ENCODE assay signal across 27 mouse cellular contexts in genomic region chr13:105451536-105451935, GRCm38 (mm10). TPM values are rescaled to one million over a fixed set of nuclear protein-coding genes. Genes with fewer than 3 reads are reported as not detected.
"Had no signal": no experiment of that assay in that cellular context is flagged by ENCODE, and none has a peak within 500 bp of the region (broad histone marks: within the 10 kb centered on the region; RNA-seq: fewer than 3 reads in every experiment).

No protein-coding gene starts in this region.

- H3K9me3 ChIP-seq: limb, embryonic 10.5 days; limb, embryonic 13.5 days; liver, embryonic 12.5 days; liver, embryonic 15.5 days; lung, embryonic 15.5 days; megakaryocyte, embryonic 14.5 days; midbrain, embryonic 10.5 days; midbrain, embryonic 13.5 days; neural tube, embryonic 13.5 days had no signal

- H3K27ac ChIP-seq: limb, embryonic 10.5 days; limb, embryonic 13.5 days; liver, embryonic 12.5 days; liver, embryonic 15.5 days; lung, embryonic 15.5 days; midbrain, embryonic 10.5 days; midbrain, embryonic 13.5 days; neural tube, embryonic 13.5 days; stomach, postnatal 0 days had no signal

- DNase-seq: kidney, adult 8-10 months; kidney, postnatal 14 days; kidney, postnatal 4 days; liver; lung, adult 18-20 months; lung, postnatal 10 days; lung, postnatal 36 days; thymus, adult 2 months; thymus, postnatal 25 days had no signal

- H3K4me3 ChIP-seq: limb, embryonic 10.5 days; limb, embryonic 13.5 days; liver, embryonic 12.5 days; liver, embryonic 15.5 days; lung, embryonic 15.5 days; megakaryocyte, embryonic 14.5 days; midbrain, embryonic 10.5 days; midbrain, embryonic 13.5 days; myocyte; neural tube, embryonic 13.5 days had no signal

- H3K9ac ChIP-seq: limb, embryonic 13.5 days; liver, embryonic 12.5 days; liver, embryonic 15.5 days; lung, embryonic 15.5 days; midbrain, embryonic 13.5 days; neural tube, embryonic 13.5 days had no signal

- ATAC-seq: intestine, postnatal 0 days; liver, embryonic 12.5 days; midbrain, embryonic 13.5 days; midbrain, embryonic 16.5 days had no signal

- H3K4me1 ChIP-seq: limb, embryonic 10.5 days; limb, embryonic 13.5 days; liver, embryonic 12.5 days; liver, embryonic 15.5 days; lung, embryonic 15.5 days; megakaryocyte, embryonic 14.5 days; midbrain, embryonic 10.5 days; midbrain, embryonic 13.5 days; neural tube, embryonic 13.5 days had no signal

- H3K4me2 ChIP-seq: limb, embryonic 13.5 days; liver, embryonic 12.5 days; liver, embryonic 15.5 days; lung, embryonic 15.5 days; midbrain, embryonic 13.5 days; neural tube, embryonic 13.5 days had no signal

- H3K36me3 ChIP-seq: limb, embryonic 10.5 days; limb, embryonic 13.5 days; liver, embryonic 12.5 days; liver, embryonic 15.5 days; lung, embryonic 15.5 days; midbrain, embryonic 10.5 days; midbrain, embryonic 13.5 days; neural tube, embryonic 13.5 days had no signal

- H3K27me3 ChIP-seq: lung, embryonic 15.5 days had no signal

RNA-seq across cellular contexts. Expression of gene Htr1a, which starts 8.1 kb away (rescaled TPM):
- total RNA-seq: monocyte, adult 5-6 weeks; neutrophil, adult 5-6 weeks had no signal
- polyA plus RNA-seq: intestine, postnatal 0 days; kidney, embryonic 16.5 days; limb, embryonic 10.5 days; liver, embryonic 12.5 days; liver, embryonic 15.5 days; lung, embryonic 15.5 days; myocyte; small intestine, adult 2 months; stomach, embryonic 14.5 days; stomach, postnatal 0 days had no signal
